Mouse (Mus musculus) heart, embryonic 11.5 days (tissue): Measurements from ENCODE around the gene Rapgef4. TPM values are rescaled to one million over a fixed set of nuclear protein-coding genes. Genes with fewer than 3 reads are reported as not detected.
A peak's percentile ranks its signal among the peaks of the same experiment; 100 is the strongest.

Experiments
- ATAC-seq: fragments of 200-750 bp; cut with Nextera tagmentation; replicated peaks from 2 replicates; pipeline ENCODE4 v1.8.0; 2017; ENCODE audit warnings: moderate library complexity; ENCODE audit not compliant: insufficient number of reproducible peaks, low FRiP score, low TSS enrichment
- H3K27ac ChIP-seq: fragments of 300-500 bp; sonication (generic); 2 replicates; pipeline ENCODE4 v1.5.1; 2014; ENCODE audit warnings: mild to moderate bottlenecking, low read depth, low read length
- H3K27me3 ChIP-seq: fragments of 300-500 bp; sonication (generic); 2 replicates; pipeline ENCODE4 v1.6.1; 2014; ENCODE audit warnings: mild to moderate bottlenecking, low read length, mixed read lengths; ENCODE audit not compliant: control insufficient read depth, insufficient read depth
- H3K36me3 ChIP-seq: fragments of 300-500 bp; sonication (generic); 2 replicates; pipeline ENCODE4 v1.6.1; 2014; ENCODE audit warnings: mild to moderate bottlenecking, low read length, moderate library complexity, mixed read lengths; ENCODE audit not compliant: control insufficient read depth, insufficient read depth
- H3K4me1 ChIP-seq: fragments of 300-500 bp; sonication (generic); 2 replicates; pipeline ENCODE4 v1.6.1; 2014; ENCODE audit warnings: low read length; ENCODE audit not compliant: control insufficient read depth, insufficient read depth
- H3K4me2 ChIP-seq: fragments of 300-500 bp; sonication (generic); 2 replicates; pipeline ENCODE4 v1.6.1; 2014; ENCODE audit warnings: mild to moderate bottlenecking, moderate library complexity
- H3K4me3 ChIP-seq: fragments of 300-500 bp; sonication (generic); 2 replicates; pipeline ENCODE4 v1.5.1; 2014; ENCODE audit warnings: low read depth, low read length
- H3K9ac ChIP-seq: fragments of 300-500 bp; sonication (generic); 2 replicates; pipeline ENCODE4 v1.6.1; 2014; ENCODE audit warnings: mild to moderate bottlenecking, low read depth, low read length, moderate library complexity
- H3K9me3 ChIP-seq: fragments of 300-500 bp; sonication (generic); replicated peaks from 2 replicates; pipeline ENCODE4 v1.6.1; 2016; ENCODE audit warnings: low read length; ENCODE audit not compliant: control insufficient read depth
- WGBS: fragments of 180-500 bp; shearing (Covaris S2); extraction: QIAGEN DNeasy Blood & Tissue Kit; methylation state at CpG from one replicate; pipeline ENCODE4 v1.1.7; 2014; ENCODE audit not compliant: insufficient replicate concordance; 5-methylcytosine and 5-hydroxymethylcytosine counted together
- polyA plus RNA-seq: library from polyadenylated mRNA; unstranded; fragments of >200 nt; fragmentation: Nextera tagmentation; extraction: Ambion mirVana; gene quantifications from 2 replicates; pipeline ENCODE4 v1.2.1, GENCODE M21; 2014

The Rapgef4 gene
- polyA plus RNA-seq, 1 experiment from 2014 or later, result 4.0 TPM

DNA sequence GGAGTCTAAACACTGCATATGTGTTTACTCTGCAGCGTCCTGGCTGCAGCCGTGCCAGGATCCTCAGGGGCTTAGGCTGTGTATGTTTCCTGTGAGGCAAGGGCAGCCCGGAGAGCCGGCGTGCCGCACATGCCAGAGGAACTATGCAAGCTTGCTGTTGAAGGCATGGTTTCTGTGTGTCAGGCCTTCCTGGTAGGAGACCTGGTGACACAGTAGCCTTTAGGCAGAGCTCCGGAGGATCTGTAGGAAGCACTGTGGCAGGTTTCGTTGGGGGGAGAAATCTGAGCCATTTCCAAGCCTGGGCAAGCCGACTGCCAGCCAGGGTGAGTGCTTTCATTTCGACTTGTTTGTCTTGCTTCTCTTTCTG lies 316.7 kb downstream of the Rapgef4 start:
- no peaks in the 10 kb centered on the region for H3K27me3 ChIP-seq
- 0 out of 2 replicates have a peak overlapping the region, but pooled peaks have one; percentile 49 for H3K9ac ChIP-seq
- no peaks in the 10 kb centered on the region for H3K9me3 ChIP-seq
- peak overlapping the region; percentile 11; the same call in 1 of the 2 replicates for H3K4me2 ChIP-seq
- no peak overlapping the region for H3K4me3 ChIP-seq
- ATAC-seq, result no peak
- WGBS, result 56% methylated on average over 10 of the region's 10 CpGs
- no peaks in the 10 kb centered on the region for H3K36me3 ChIP-seq
- H3K27ac ChIP-seq, result peak overlapping the region; percentile 22; the same call in 1 of the 2 replicates
- peaks cover 10% of the 10 kb centered on the region; the same call in 1 of the 2 replicates for H3K4me1 ChIP-seq

GRCm38 (mm10) chr2:72298406-72298805 lies 317.4 kb downstream of the Rapgef4 start:
- Histone ChIP-seq H3K27ac (no peak overlapping the region), H3K9me3 (no peaks in the 10 kb centered on the region), H3K27me3 (no peaks in the 10 kb centered on the region), H3K4me3 (no peak overlapping the region), H3K9ac (no peak overlapping the region), H3K4me1 (peaks cover 10% of the 10 kb centered on the region; the same call in 1 of the 2 replicates), H3K36me3 (no peaks in the 10 kb centered on the region), H3K4me2 (no peak overlapping the region)
- 54% methylated on average over 4 of the region's 4 CpGs for WGBS
- ATAC-seq, result no peak

DNA sequence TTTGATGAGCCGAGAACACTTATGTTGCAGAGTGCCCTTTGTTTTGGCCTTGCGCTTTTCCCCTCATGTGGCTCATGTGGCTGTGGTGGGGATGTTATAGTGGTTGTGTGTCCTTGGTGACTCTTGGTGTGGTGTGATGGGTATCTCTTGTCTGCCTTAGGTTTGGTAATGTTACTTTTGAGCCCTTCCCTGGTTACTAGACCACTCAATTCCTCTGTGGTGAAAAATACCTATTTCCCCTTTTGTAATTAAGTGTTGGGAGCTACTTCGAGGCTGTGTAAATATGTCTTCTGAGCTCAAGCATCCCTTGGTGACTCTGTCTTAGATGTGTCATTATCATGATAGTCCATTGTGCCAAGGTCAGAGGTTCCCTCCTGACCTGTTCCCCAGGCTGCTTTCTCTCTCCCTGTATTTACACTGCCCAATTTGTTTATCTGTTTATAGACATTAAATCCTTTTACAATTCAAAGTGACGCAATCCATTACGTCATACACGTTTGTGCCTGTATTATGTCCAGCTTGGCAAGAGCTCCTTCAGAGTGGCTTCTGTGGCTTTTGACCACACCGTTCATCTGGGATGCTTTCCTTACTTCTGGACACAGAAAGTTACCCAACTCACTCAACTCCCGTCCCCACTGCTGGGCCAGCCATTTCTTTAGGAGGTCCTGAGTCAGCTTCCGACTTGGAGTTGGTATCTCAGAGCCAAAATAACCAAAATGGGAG lies 320.3 kb downstream of the Rapgef4 start:
- no peak for ATAC-seq
- Histone ChIP-seq H3K27ac (no peak overlapping the region), H3K36me3 (0 out of 2 replicates have a peak, but pooled peaks cover 2% of the 10 kb centered on the region), H3K4me2 (no peak overlapping the region), H3K27me3 (no peaks in the 10 kb centered on the region), H3K9me3 (no peaks in the 10 kb centered on the region), H3K4me1 (peaks cover 10% of the 10 kb centered on the region; the same call in 1 of the 2 replicates), H3K9ac (no peak overlapping the region), H3K4me3 (no peak overlapping the region)
- WGBS, result 86% methylated on average over 9 of the region's 9 CpGs

DNA sequence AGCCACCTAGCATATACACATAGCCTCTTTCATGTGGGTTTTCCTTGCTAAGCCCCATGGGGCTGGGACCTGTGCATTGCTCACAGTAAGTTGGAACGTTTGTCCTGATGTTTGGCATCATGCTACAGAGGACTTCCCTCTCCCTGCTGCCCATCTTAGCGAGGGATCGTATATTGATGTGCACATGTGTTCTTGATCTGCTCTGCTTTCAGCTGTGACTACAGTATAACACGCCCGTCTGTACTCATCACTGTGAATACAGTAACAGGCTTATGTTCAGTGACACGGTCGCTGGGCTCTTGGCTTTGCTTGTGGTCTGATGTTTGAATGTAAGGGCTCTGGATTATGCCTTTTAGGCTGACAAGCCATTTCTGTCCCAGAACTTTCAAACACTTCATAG lies 324.7 kb downstream of the Rapgef4 start:
- no peak overlapping the region for H3K4me3 ChIP-seq
- H3K27me3 ChIP-seq, result no peaks in the 10 kb centered on the region
- WGBS, result 84% methylated on average over 7 of the region's 7 CpGs
- H3K4me2 ChIP-seq, result no peak overlapping the region
- no peak overlapping the region for H3K9ac ChIP-seq
- H3K9me3 ChIP-seq, result no peaks in the 10 kb centered on the region
- H3K36me3 ChIP-seq, result 0 out of 2 replicates have a peak, but pooled peaks cover 2% of the 10 kb centered on the region
- H3K27ac ChIP-seq, result no peak overlapping the region
- ATAC-seq, result no peak
- H3K4me1 ChIP-seq, result 0 out of 2 replicates have a peak, but pooled peaks cover 7% of the 10 kb centered on the region

Other genes starting within 250 kb of the Rapgef4 start
- gene Itga6, start 235.6 kb upstream of the Rapgef4 start, polyA plus RNA-seq, result 128 and 152 TPM in 2 replicates
- 104 and 112 TPM in 2 replicates for gene Pdk1, start 108.0 kb upstream of the Rapgef4 start, polyA plus RNA-seq